Mouse (Mus musculus) kidney, embryonic 15.5 days (tissue): ENCODE measurements around the gene Ticam1. TPM values are rescaled to one million over a fixed set of nuclear protein-coding genes. Genes with fewer than 3 reads are reported as not detected.
A peak's percentile ranks its signal among the peaks of the same experiment; 100 is the strongest.
"Not testable (repeated sequence)": the region's sequence is repeated elsewhere in the genome, so short reads cannot be mapped to it uniquely, and the experiment has no call there.

Experiments
- ATAC-seq: fragments of 200-750 bp; cut with Nextera tagmentation; replicated peaks from 2 replicates; pipeline ENCODE4 v1.8.0; 2017; ENCODE audit warnings: moderate TSS enrichment; ENCODE audit not compliant: low FRiP score
- H3K27ac ChIP-seq: fragments of 300-500 bp; sonication (generic); 2 replicates; pipeline ENCODE4 v1.5.1; 2015; ENCODE audit warnings: mild to moderate bottlenecking, inconsistent platforms
- H3K27me3 ChIP-seq: fragments of 300-500 bp; sonication (generic); 2 replicates; pipeline ENCODE4 v1.6.1; 2015; ENCODE audit warnings: inconsistent platforms
- H3K36me3 ChIP-seq: fragments of 300-500 bp; sonication (generic); 2 replicates; pipeline ENCODE4 v1.6.1; 2015; ENCODE audit warnings: inconsistent platforms
- H3K4me1 ChIP-seq: fragments of 300-500 bp; sonication (generic); 2 replicates; pipeline ENCODE4 v1.6.1; 2015; ENCODE audit warnings: inconsistent platforms
- H3K4me2 ChIP-seq: fragments of 300-500 bp; sonication (generic); 2 replicates; pipeline ENCODE4 v1.6.1; 2015; ENCODE audit warnings: moderate library complexity, mild to moderate bottlenecking, inconsistent platforms
- H3K4me3 ChIP-seq: fragments of 300-500 bp; sonication (generic); replicated peaks from 2 replicates; pipeline ENCODE4 v1.5.1; 2015; ENCODE audit warnings: mild to moderate bottlenecking, inconsistent platforms
- H3K9ac ChIP-seq: fragments of 300-500 bp; sonication (generic); 2 replicates; pipeline ENCODE4 v1.6.1; 2015; ENCODE audit warnings: mild to moderate bottlenecking, inconsistent platforms
- H3K9me3 ChIP-seq: fragments of 300-500 bp; sonication (generic); replicated peaks from 2 replicates; pipeline ENCODE4 v1.6.1; 2016; ENCODE audit warnings: inconsistent platforms
- WGBS: fragments of 180-500 bp; shearing (Covaris S2); methylation state at CpG from one replicate; pipeline ENCODE4 v1.1.7; 2015; ENCODE audit warnings: mixed read lengths; 5-methylcytosine and 5-hydroxymethylcytosine counted together
- polyA plus RNA-seq: library from polyadenylated mRNA; unstranded; fragments of >200 nt; fragmentation: Nextera tagmentation; extraction: Ambion mirVana; gene quantifications from 2 replicates; pipeline ENCODE4 v1.2.1, GENCODE M21; 2015

Gene Ticam1
- polyA plus RNA-seq, 1 experiment from 2014 or later, result 6.0 TPM

GRCm38 (mm10) chr17:56272644-56273043, 3.9 kb downstream of the Ticam1 start:
- no peak for ATAC-seq
- 67% methylated on average over 3 of the region's 3 CpGs for WGBS
- Histone ChIP-seq H3K36me3 (peaks cover 21% of the 10 kb centered on the region), H3K4me2 (no peak overlapping the region), H3K9me3 (no peaks in the 10 kb centered on the region), H3K27me3 (no peaks in the 10 kb centered on the region), H3K9ac (no peak overlapping the region), H3K27ac (peak overlapping the region; percentile 51; the same call in 1 of the 2 replicates), H3K4me3 (no peak overlapping the region), H3K4me1 (peaks cover 41% of the 10 kb centered on the region)

GRCm38 (mm10) chr17:56271609-56272253, 4.9 kb downstream of the Ticam1 start:
- ATAC-seq, result no peak
- WGBS, result 87% methylated on average over 12 of the region's 12 CpGs
- Histone ChIP-seq H3K9me3 (no peaks in the 10 kb centered on the region), H3K27me3 (no peaks in the 10 kb centered on the region), H3K9ac (no peak overlapping the region), H3K4me2 (no peak overlapping the region), H3K4me1 (peaks cover 32% of the 10 kb centered on the region), H3K4me3 (no peak overlapping the region), H3K36me3 (peaks cover 20% of the 10 kb centered on the region), H3K27ac (no peak overlapping the region)

GRCm38 (mm10) chr17:56269741-56270140, 6.8 kb downstream of the Ticam1 start:
- Histone ChIP-seq H3K9ac (peak overlapping the region; percentile 24), H3K27me3 (no peaks in the 10 kb centered on the region), H3K4me1 (peaks cover 23% of the 10 kb centered on the region), H3K4me2 (peak overlapping the region; percentile 69), H3K27ac (peak overlapping the region; percentile 88), H3K9me3 (no peaks in the 10 kb centered on the region), H3K36me3 (peaks cover 20% of the 10 kb centered on the region), H3K4me3 (peak overlapping the region; percentile 42)
- peak; percentile 14 for ATAC-seq
- WGBS, result 77% methylated on average over 3 of the region's 3 CpGs

- no peaks in the 10 kb centered on the region for H3K27me3 ChIP-seq
- H3K36me3 ChIP-seq, result peaks cover 20% of the 10 kb centered on the region
- H3K4me2 ChIP-seq, result peak overlapping the region; percentile 69
- no peaks in the 10 kb centered on the region for H3K9me3 ChIP-seq
- peak overlapping the region; percentile 42 for H3K4me3 ChIP-seq
- H3K27ac ChIP-seq, result peak overlapping the region; percentile 88
- H3K4me1 ChIP-seq, result peaks cover 23% of the 10 kb centered on the region
- 18% methylated on average over 12 of the region's 12 CpGs for WGBS
- H3K9ac ChIP-seq, result peak overlapping the region; percentile 35
- peak; percentile 78 for ATAC-seq
Observed at GRCm38 (mm10) chr17:56269153-56269630, 7.4 kb downstream of the Ticam1 start.

- Histone ChIP-seq H3K9me3 (no peaks in the 10 kb centered on the region), H3K9ac (no peak overlapping the region), H3K4me2 (no peak overlapping the region), H3K4me3 (no peak overlapping the region), H3K36me3 (peaks cover 31% of the 10 kb centered on the region), H3K4me1 (peaks cover 14% of the 10 kb centered on the region), H3K27me3 (no peaks in the 10 kb centered on the region), H3K27ac (no peak overlapping the region)
- WGBS, result 37% methylated on average over 3 of the region's 3 CpGs
- ATAC-seq, result no peak
Observed at GRCm38 (mm10) chr17:56266271-56266670, 10.3 kb downstream of the Ticam1 start.

- H3K36me3 ChIP-seq, result peaks cover 31% of the 10 kb centered on the region
- H3K4me3 ChIP-seq, result no peak overlapping the region
- ATAC-seq, result no peak
- no peak overlapping the region for H3K4me2 ChIP-seq
- H3K9ac ChIP-seq, result no peak overlapping the region
- WGBS, result 68% methylated on average over 3 of the region's 3 CpGs
- no peak overlapping the region for H3K27ac ChIP-seq
- H3K9me3 ChIP-seq, result no peaks in the 10 kb centered on the region
- peaks cover 18% of the 10 kb centered on the region for H3K4me1 ChIP-seq
- H3K27me3 ChIP-seq, result no peaks in the 10 kb centered on the region
Observed at GRCm38 (mm10) chr17:56265869-56266268, 10.7 kb downstream of the Ticam1 start.

- Histone ChIP-seq H3K4me3 (no peak overlapping the region), H3K27me3 (no peaks in the 10 kb centered on the region), H3K9ac (no peak overlapping the region), H3K4me1 (peaks cover 26% of the 10 kb centered on the region), H3K4me2 (no peak overlapping the region), H3K27ac (no peak overlapping the region), H3K36me3 (peaks cover 32% of the 10 kb centered on the region), H3K9me3 (no peaks in the 10 kb centered on the region)
- WGBS, result 89% methylated on average over 4 of the region's 4 CpGs
- ATAC-seq, result no peak
Observed at GRCm38 (mm10) chr17:56265011-56265410, 11.6 kb downstream of the Ticam1 start.

- Histone ChIP-seq H3K27ac (no peak overlapping the region), H3K27me3 (no peaks in the 10 kb centered on the region), H3K36me3 (peaks cover 42% of the 10 kb centered on the region), H3K4me3 (no peak overlapping the region), H3K9me3 (no peaks in the 10 kb centered on the region), H3K4me2 (no peak overlapping the region), H3K4me1 (peaks cover 29% of the 10 kb centered on the region), H3K9ac (no peak overlapping the region)
- WGBS, result 24% methylated on average over 8 of the region's 8 CpGs
- ATAC-seq, result peak; percentile 75
Observed at GRCm38 (mm10) chr17:56264020-56264419, 12.6 kb downstream of the Ticam1 start.

GRCm38 (mm10) chr17:56262645-56263094, 13.9 kb downstream of the Ticam1 start:
- Histone ChIP-seq H3K27ac (no peak overlapping the region), H3K9ac (no peak overlapping the region), H3K9me3 (no peaks in the 10 kb centered on the region), H3K27me3 (no peaks in the 10 kb centered on the region), H3K4me3 (no peak overlapping the region), H3K4me1 (peaks cover 41% of the 10 kb centered on the region), H3K4me2 (no peak overlapping the region), H3K36me3 (peaks cover 54% of the 10 kb centered on the region)
- no peak for ATAC-seq
- 80% methylated on average over 3 of the region's 3 CpGs for WGBS

- WGBS, result 75% methylated on average over 3 of the region's 3 CpGs
- Histone ChIP-seq H3K36me3 (peaks cover 54% of the 10 kb centered on the region), H3K9me3 (no peaks in the 10 kb centered on the region)
Observed at GRCm38 (mm10) chr17:56261166-56261565, 15.4 kb downstream of the Ticam1 start.

GRCm38 (mm10) chr17:56259301-56260037, 17.1 kb downstream of the Ticam1 start:
- 87% methylated on average over 10 of the region's 10 CpGs for WGBS
- peak overlapping the region; percentile 93; the same call in 1 of the 2 replicates for H3K4me2 ChIP-seq
- ATAC-seq, result no peak
- H3K36me3 ChIP-seq, result peaks cover 54% of the 10 kb centered on the region
- no peaks in the 10 kb centered on the region for H3K9me3 ChIP-seq
- H3K27me3 ChIP-seq, result no peaks in the 10 kb centered on the region
- no peak overlapping the region for H3K27ac ChIP-seq
- 0 out of 2 replicates have a peak overlapping the region, but pooled peaks have one; percentile 17 for H3K9ac ChIP-seq
- H3K4me1 ChIP-seq, result peaks cover 53% of the 10 kb centered on the region
- H3K4me3 ChIP-seq, result peak overlapping the region; percentile 1

More at GRCm38 (mm10) chr17:56261166-56261565, 15.4 kb downstream of the Ticam1 start:
- Histone ChIP-seq H3K9ac (no peak overlapping the region), H3K4me2 (no peak overlapping the region), H3K27me3 (no peaks in the 10 kb centered on the region), H3K4me3 (no peak overlapping the region), H3K4me1 (peaks cover 46% of the 10 kb centered on the region), H3K27ac (no peak overlapping the region)
- no peak for ATAC-seq

GRCm38 (mm10) chr17:56258812-56259211, 17.8 kb downstream of the Ticam1 start:
- Histone ChIP-seq H3K4me2 (peak overlapping the region; percentile 93; the same call in 1 of the 2 replicates), H3K36me3 (peaks cover 54% of the 10 kb centered on the region), H3K4me1 (peaks cover 53% of the 10 kb centered on the region), H3K4me3 (peak overlapping the region; percentile 1; the same call in 1 of the 2 replicates)
- H3K9ac ChIP-seq, H3K27ac ChIP-seq, ATAC-seq, H3K9me3 ChIP-seq, H3K27me3 ChIP-seq: not testable (repeated sequence)
- 50% methylated on average over 2 of the region's 2 CpGs for WGBS
